Mouse (Mus musculus) erythroid progenitor cell, adult 5-6 weeks (primary cell): ENCODE results near the gene Gcgr. TPM values are rescaled to one million over a fixed set of nuclear protein-coding genes. Genes with fewer than 3 reads are reported as not detected.
"Not testable (repeated sequence)": the region's sequence is repeated elsewhere in the genome, so short reads cannot be mapped to it uniquely, and the experiment has no call there.

ENCODE experiments used
- ATAC-seq: replicated peaks from 2 replicates; pipeline ENCODE4 v1.8.0; 2016; ENCODE audit warnings: moderate number of reproducible peaks, mild to moderate bottlenecking, moderate TSS enrichment, inconsistent platforms; ENCODE audit not compliant: poor library complexity, low FRiP score, severe bottlenecking
- total RNA-seq, 2 experiments: library from RNA; stranded (forward) in 1 of 2; stranded (reverse) in 1 of 2; fragments of 150-400 nt in 1 of 2; fragments of 186-747, 209-891 nt in 1 of 2; gene quantifications; 2 replicates each; pipeline versions ENCODE4 v1.2.3 to v1.2.4; 2015 to 2017; ENCODE audit warnings: low replicate concordance in 2 of 2

Gcgr gene
- total RNA-seq, 2 experiments from 2014 or later, result not detected

- ATAC-seq, result no peak
Observed at GRCm38 (mm10) chr11:120501701-120502100, 28.8 kb upstream of the Gcgr start.

- ATAC-seq, result no peak
Observed at GRCm38 (mm10) chr11:120505661-120506060, 24.8 kb upstream of the Gcgr start.

GRCm38 (mm10) chr11:120506899-120507298 lies 23.6 kb upstream of the Gcgr start:
- no peak for ATAC-seq

GRCm38 (mm10) chr11:120507611-120508289 lies 22.7 kb upstream of the Gcgr start:
- no peak for ATAC-seq

- no peak for ATAC-seq
Observed at GRCm38 (mm10) chr11:120508290-120508870, 22.1 kb upstream of the Gcgr start.

- 0 out of 2 replicates have a peak, but pooled peaks have one; percentile 37 for ATAC-seq
Observed at GRCm38 (mm10) chr11:120509940-120510339, 20.6 kb upstream of the Gcgr start.

GRCm38 (mm10) chr11:120510375-120511030 lies 20.0 kb upstream of the Gcgr start:
- ATAC-seq, result peak; percentile 74

GRCm38 (mm10) chr11:120512790-120513453 lies 17.6 kb upstream of the Gcgr start:
- no peak for ATAC-seq

- ATAC-seq, result not testable (repeated sequence)
Observed at GRCm38 (mm10) chr11:120514262-120514661, 16.2 kb upstream of the Gcgr start.

- ATAC-seq, result peak; percentile 83
Observed at GRCm38 (mm10) chr11:120515611-120516010, 14.9 kb upstream of the Gcgr start.

GRCm38 (mm10) chr11:120517147-120517546 lies 13.4 kb upstream of the Gcgr start:
- ATAC-seq, result no peak

- no peak for ATAC-seq
Observed at GRCm38 (mm10) chr11:120518027-120518426, 12.5 kb upstream of the Gcgr start.

GRCm38 (mm10) chr11:120518558-120518957 lies 11.9 kb upstream of the Gcgr start:
- ATAC-seq, result no peak

- no peak for ATAC-seq
Observed at GRCm38 (mm10) chr11:120519738-120520137, 10.8 kb upstream of the Gcgr start.

GRCm38 (mm10) chr11:120520498-120520897 lies 10.0 kb upstream of the Gcgr start:
- no peak for ATAC-seq

- no peak for ATAC-seq
Observed at GRCm38 (mm10) chr11:120520967-120521540, 9.4 kb upstream of the Gcgr start.

GRCm38 (mm10) chr11:120522581-120522980 lies 7.9 kb upstream of the Gcgr start:
- no peak for ATAC-seq

- ATAC-seq, result no peak
Observed at GRCm38 (mm10) chr11:120525959-120526358, 4.5 kb upstream of the Gcgr start.

- ATAC-seq, result peak; percentile 66
Observed at GRCm38 (mm10) chr11:120527690-120528354, 2.7 kb upstream of the Gcgr start.

- ATAC-seq, result no peak
Observed at GRCm38 (mm10) chr11:120528903-120529302, 1.6 kb upstream of the Gcgr start.
